Mouse (Mus musculus): ENCODE results near the gene Lrrc38. TPM values are rescaled to one million over a fixed set of nuclear protein-coding genes. Genes with fewer than 3 reads are reported as not detected.
A peak's percentile ranks its signal among the peaks of the same experiment; 100 is the strongest.

Gene Lrrc38
- polyA plus RNA-seq, 1 experiment = 0.19 TPM

DNA sequence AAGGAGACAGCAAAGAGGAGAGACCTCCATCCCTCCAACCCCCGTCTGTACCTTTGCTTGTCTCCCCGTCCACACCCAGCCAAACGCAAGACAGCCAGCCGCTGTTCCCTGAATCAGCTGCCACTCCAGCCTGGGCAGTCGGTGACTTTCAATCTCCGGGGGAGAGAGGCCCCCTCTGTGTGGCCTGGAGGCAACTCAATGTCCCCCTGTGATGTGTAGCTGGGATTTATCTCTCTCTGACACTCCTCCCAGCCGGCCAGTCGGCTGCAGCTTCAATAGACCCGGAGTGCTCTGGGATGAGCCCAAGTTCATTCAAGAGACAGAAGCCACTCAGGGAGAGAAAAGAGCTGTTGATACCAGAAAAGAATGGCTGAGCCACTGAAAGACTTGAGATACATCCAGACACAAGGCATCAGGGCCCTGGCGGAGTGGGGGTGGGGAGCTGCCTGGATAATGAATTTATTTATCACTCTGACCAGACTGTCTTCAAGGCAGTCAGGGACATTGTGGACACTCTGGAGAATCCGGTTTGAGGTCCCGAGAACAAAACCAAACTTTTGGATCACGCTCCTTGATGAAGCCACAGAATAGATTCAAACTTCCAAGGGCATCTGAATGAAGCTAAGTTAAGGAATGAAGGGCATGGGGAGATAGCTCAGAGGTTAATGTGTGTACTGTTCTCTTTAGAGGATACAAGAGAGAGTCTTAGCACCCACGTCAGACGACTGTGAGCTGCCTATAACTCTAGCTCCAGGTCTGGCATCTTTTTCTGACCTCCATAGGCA lies 30.6 kb downstream of the Lrrc38 start:
- no peaks in the 10 kb centered on the region for H3K27me3 ChIP-seq (ENCODE audit: control insufficient read depth, insufficient read depth, low read length)
- 51% methylated on average over 15 of the region's 15 CpGs for WGBS
- no peaks in the 10 kb centered on the region for H3K36me3 ChIP-seq (ENCODE audit: control insufficient read depth, insufficient read depth, low read length)
- TF ChIP-seq CTCF (IDR thresholded peaks at IDR 0.05; ENCODE audit: borderline replicate concordance, control insufficient read depth, extremely low read depth, insufficient read depth, low read length, poor library complexity) = no peak
- no peak for TF ChIP-seq POLR2A (IDR thresholded peaks at IDR 0.05; ENCODE audit: control insufficient read depth, extremely low read depth, insufficient read depth, low read length, poor library complexity)
- no peak for DNase-seq
- H3K27ac ChIP-seq (ENCODE audit: control insufficient read depth, insufficient read depth, low read length) = no peak overlapping the region
- no peaks in the 10 kb centered on the region for H3K4me1 ChIP-seq (replicated peaks; ENCODE audit: control insufficient read depth, insufficient read depth, low read length)
- H3K4me3 ChIP-seq (ENCODE audit: control insufficient read depth, insufficient read depth, low read length) = no peak overlapping the region

DNA sequence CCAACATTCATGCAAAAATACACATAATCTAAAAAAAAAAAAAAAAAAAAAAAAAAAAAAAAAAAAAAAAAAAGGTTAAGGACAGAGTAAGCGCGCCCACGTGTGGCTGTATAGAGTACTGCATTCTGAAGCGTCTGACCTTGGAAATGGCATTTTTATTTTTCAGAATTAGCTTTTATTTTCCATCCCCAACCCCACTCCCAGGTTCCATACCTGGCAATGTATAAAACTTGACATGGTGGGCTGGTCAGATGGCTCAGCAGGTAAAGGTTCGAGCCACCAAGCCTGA lies 31.1 kb downstream of the Lrrc38 start:
- peak; percentile 10 for DNase-seq
- WGBS = under 1% methylated on average over 5 of the region's 5 CpGs
- no peak overlapping the region for H3K27ac ChIP-seq (ENCODE audit: control insufficient read depth, insufficient read depth, low read length)
- no peaks in the 10 kb centered on the region for H3K36me3 ChIP-seq (ENCODE audit: control insufficient read depth, insufficient read depth, low read length)
- no peaks in the 10 kb centered on the region for H3K27me3 ChIP-seq (ENCODE audit: control insufficient read depth, insufficient read depth, low read length)
- H3K4me3 ChIP-seq (ENCODE audit: control insufficient read depth, insufficient read depth, low read length) = no peak overlapping the region
- TF ChIP-seq CTCF (IDR thresholded peaks at IDR 0.05; ENCODE audit: borderline replicate concordance, control insufficient read depth, extremely low read depth, insufficient read depth, low read length, poor library complexity) (no peak), POLR2A (IDR thresholded peaks at IDR 0.05; ENCODE audit: control insufficient read depth, extremely low read depth, insufficient read depth, low read length, poor library complexity) (no peak)
- H3K4me1 ChIP-seq (replicated peaks; ENCODE audit: control insufficient read depth, insufficient read depth, low read length) = no peaks in the 10 kb centered on the region

DNA sequence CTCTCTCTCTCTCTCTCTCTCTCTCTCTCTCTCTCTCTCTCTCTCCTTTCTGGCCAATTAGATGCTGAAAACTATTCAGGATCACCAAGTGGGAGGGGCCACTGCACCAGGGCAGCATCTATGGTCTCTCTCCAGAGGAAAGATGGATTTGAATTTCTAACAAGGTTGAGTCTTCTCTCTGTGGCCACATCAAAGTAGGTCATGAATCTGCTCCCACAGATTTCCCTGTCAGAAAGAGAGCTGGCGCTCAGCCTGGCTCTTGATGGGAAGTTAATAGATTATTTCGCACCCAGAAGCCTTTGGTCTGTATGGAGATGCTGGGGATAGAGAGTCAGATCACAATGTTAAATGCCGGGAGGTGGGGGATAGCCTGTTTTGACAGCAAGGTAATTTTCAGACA lies 32.6 kb downstream of the Lrrc38 start:
- DNase-seq = no peak
- H3K27me3 ChIP-seq (ENCODE audit: control insufficient read depth, insufficient read depth, low read length) = no peaks in the 10 kb centered on the region
- no peak for TF ChIP-seq CTCF (IDR thresholded peaks at IDR 0.05; ENCODE audit: borderline replicate concordance, control insufficient read depth, extremely low read depth, insufficient read depth, low read length, poor library complexity)
- no peak for TF ChIP-seq POLR2A (IDR thresholded peaks at IDR 0.05; ENCODE audit: control insufficient read depth, extremely low read depth, insufficient read depth, low read length, poor library complexity)
- H3K36me3 ChIP-seq (ENCODE audit: control insufficient read depth, insufficient read depth, low read length) = no peaks in the 10 kb centered on the region
- 85% methylated on average over 3 of the region's 3 CpGs for WGBS
- no peaks in the 10 kb centered on the region for H3K4me1 ChIP-seq (replicated peaks; ENCODE audit: control insufficient read depth, insufficient read depth, low read length)
- H3K27ac ChIP-seq (ENCODE audit: control insufficient read depth, insufficient read depth, low read length) = no peak overlapping the region
- H3K4me3 ChIP-seq (ENCODE audit: control insufficient read depth, insufficient read depth, low read length) = no peak overlapping the region

DNA sequence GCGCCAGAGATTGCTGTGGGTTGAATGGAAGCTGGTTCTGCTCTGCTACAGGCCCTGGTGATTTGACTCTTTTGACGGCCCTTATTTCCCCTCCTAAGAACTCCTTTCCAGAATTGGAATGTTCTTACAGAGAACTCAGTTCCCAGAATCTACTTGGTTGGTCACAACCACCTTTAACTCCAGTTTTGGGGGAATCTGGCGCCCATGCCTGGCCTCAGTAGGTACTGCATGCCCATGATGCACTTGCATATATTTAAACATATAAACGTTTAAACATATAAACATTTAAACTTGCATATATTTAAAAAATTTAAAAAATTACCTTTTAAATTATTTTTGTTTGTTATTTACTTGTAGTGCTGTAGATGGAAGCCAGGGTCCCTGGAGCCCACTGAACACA lies 34.1 kb downstream of the Lrrc38 start:
- WGBS = 48% methylated on average over 4 of the region's 4 CpGs
- H3K4me3 ChIP-seq (ENCODE audit: control insufficient read depth, insufficient read depth, low read length) = no peak overlapping the region
- no peaks in the 10 kb centered on the region for H3K36me3 ChIP-seq (ENCODE audit: control insufficient read depth, insufficient read depth, low read length)
- no peak overlapping the region for H3K27ac ChIP-seq (ENCODE audit: control insufficient read depth, insufficient read depth, low read length)
- TF ChIP-seq POLR2A (IDR thresholded peaks at IDR 0.05; ENCODE audit: control insufficient read depth, extremely low read depth, insufficient read depth, low read length, poor library complexity) = no peak
- H3K27me3 ChIP-seq (ENCODE audit: control insufficient read depth, insufficient read depth, low read length) = no peaks in the 10 kb centered on the region
- no peak for DNase-seq
- no peaks in the 10 kb centered on the region for H3K4me1 ChIP-seq (replicated peaks; ENCODE audit: control insufficient read depth, insufficient read depth, low read length)

DNA sequence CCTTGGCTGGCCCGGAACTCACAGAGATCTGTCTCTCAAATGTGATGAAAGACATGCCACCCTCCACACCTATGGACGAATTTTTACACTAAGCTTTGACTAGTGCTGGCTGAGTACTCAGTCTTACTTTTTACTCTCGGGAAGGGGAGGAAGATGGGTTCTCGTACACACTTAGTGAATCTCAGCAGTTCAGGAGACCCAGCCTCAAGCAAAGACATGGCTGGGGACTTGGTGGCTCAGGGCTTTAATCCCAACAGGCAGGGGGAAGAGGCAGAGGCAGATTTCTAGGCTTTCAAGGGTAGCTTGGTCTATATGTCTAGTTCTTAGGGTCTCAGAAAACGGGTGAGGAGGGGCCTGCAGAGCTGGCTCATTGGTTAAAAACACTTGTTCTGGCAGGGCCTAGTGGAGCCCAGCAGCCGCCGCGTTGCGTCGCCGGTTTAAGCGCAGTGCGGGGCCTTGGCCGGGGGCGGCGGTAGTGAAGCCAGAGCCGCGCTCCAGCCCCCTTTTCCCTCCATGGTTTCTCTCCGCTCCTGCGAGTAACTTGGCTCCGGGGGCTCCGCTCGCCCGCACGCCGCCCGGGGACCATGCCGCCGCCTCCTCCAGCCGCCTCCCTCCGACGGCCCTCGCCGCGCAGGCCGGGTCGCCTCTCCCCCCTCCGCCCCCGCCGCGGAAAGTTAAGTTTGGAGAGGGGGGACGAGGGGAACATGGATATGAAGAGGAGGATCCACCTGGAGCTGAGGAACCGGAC lies 39.6 kb downstream of the Lrrc38 start:
- DNase-seq = peak; percentile 16
- Histone ChIP-seq H3K27ac (ENCODE audit: control insufficient read depth, insufficient read depth, low read length) (no peak overlapping the region), H3K4me1 (replicated peaks; ENCODE audit: control insufficient read depth, insufficient read depth, low read length) (no peaks in the 10 kb centered on the region), H3K27me3 (ENCODE audit: control insufficient read depth, insufficient read depth, low read length) (no peaks in the 10 kb centered on the region; the same call in 1 of the 2 replicates), H3K4me3 (ENCODE audit: control insufficient read depth, insufficient read depth, low read length) (no peak overlapping the region), H3K36me3 (ENCODE audit: control insufficient read depth, insufficient read depth, low read length) (no peaks in the 10 kb centered on the region)
- TF ChIP-seq CTCF (IDR thresholded peaks at IDR 0.05; ENCODE audit: borderline replicate concordance, control insufficient read depth, extremely low read depth, insufficient read depth, low read length, poor library complexity) = no peak
- TF ChIP-seq POLR2A (IDR thresholded peaks at IDR 0.05; ENCODE audit: control insufficient read depth, extremely low read depth, insufficient read depth, low read length, poor library complexity) = no peak
- 10% methylated on average over 43 of the region's 43 CpGs for WGBS

DNA sequence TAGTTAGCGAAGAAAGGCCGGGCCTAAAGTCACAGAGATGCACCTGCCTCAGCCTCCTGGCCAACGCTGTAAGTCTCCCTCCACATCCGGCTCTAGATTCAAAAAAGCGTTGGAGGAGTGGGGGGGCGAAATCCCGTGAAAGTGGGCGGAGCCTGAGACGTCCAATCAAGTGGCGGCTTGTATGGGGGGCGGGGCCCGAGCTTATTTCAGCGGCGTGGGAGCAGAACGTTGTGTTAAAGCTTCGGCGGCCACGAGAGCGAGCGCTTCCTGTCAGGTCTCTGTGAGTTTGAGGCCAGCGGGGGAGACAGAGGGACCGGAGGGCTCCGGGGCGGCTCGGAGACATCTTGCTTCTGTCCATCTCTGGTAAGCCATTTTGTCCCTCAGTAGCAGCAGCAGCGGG lies 44.6 kb downstream of the Lrrc38 start, which contains the start of gene Pramel1:
Gene Pramel1, plus strand, starts transcription at position 248 of the 400 bp plus-strand sequence.
- Histone ChIP-seq H3K27ac (ENCODE audit: control insufficient read depth, insufficient read depth, low read length) (no peak within 1 kb of the TSS), H3K27me3 (ENCODE audit: control insufficient read depth, insufficient read depth, low read length) (no peaks in the 10 kb centered on the region), H3K4me3 (ENCODE audit: control insufficient read depth, insufficient read depth, low read length) (no peak within 1 kb of the TSS), H3K4me1 (replicated peaks; ENCODE audit: control insufficient read depth, insufficient read depth, low read length) (no peaks in the 10 kb centered on the region), H3K36me3 (ENCODE audit: control insufficient read depth, insufficient read depth, low read length) (no peaks in the 10 kb centered on the region)
- TF ChIP-seq POLR2A (IDR thresholded peaks at IDR 0.05; ENCODE audit: control insufficient read depth, extremely low read depth, insufficient read depth, low read length, poor library complexity) = no peak
- no peak for TF ChIP-seq CTCF (IDR thresholded peaks at IDR 0.05; ENCODE audit: borderline replicate concordance, control insufficient read depth, extremely low read depth, insufficient read depth, low read length, poor library complexity)
- WGBS = 86% methylated on average over 26 of the region's 26 CpGs
- DNase-seq = no peak

All from thymus, adult 2 months (tissue).